Mouse (Mus musculus) kidney, embryonic 15.5 days (tissue): ENCODE results near the gene Tubb5. TPM values are rescaled to one million over a fixed set of nuclear protein-coding genes. Genes with fewer than 3 reads are reported as not detected.

Experiments
- ATAC-seq: fragments of 200-750 bp; cut with Nextera tagmentation; replicated peaks from 2 replicates; pipeline ENCODE4 v1.8.0; 2017; ENCODE audit warnings: moderate TSS enrichment; ENCODE audit not compliant: low FRiP score
- H3K27ac ChIP-seq: fragments of 300-500 bp; sonication (generic); 2 replicates; pipeline ENCODE4 v1.5.1; 2015; ENCODE audit warnings: mild to moderate bottlenecking, inconsistent platforms
- H3K27me3 ChIP-seq: fragments of 300-500 bp; sonication (generic); 2 replicates; pipeline ENCODE4 v1.6.1; 2015; ENCODE audit warnings: inconsistent platforms
- H3K36me3 ChIP-seq: fragments of 300-500 bp; sonication (generic); 2 replicates; pipeline ENCODE4 v1.6.1; 2015; ENCODE audit warnings: inconsistent platforms
- H3K4me1 ChIP-seq: fragments of 300-500 bp; sonication (generic); 2 replicates; pipeline ENCODE4 v1.6.1; 2015; ENCODE audit warnings: inconsistent platforms
- H3K4me2 ChIP-seq: fragments of 300-500 bp; sonication (generic); 2 replicates; pipeline ENCODE4 v1.6.1; 2015; ENCODE audit warnings: moderate library complexity, mild to moderate bottlenecking, inconsistent platforms
- H3K4me3 ChIP-seq: fragments of 300-500 bp; sonication (generic); replicated peaks from 2 replicates; pipeline ENCODE4 v1.5.1; 2015; ENCODE audit warnings: mild to moderate bottlenecking, inconsistent platforms
- H3K9ac ChIP-seq: fragments of 300-500 bp; sonication (generic); 2 replicates; pipeline ENCODE4 v1.6.1; 2015; ENCODE audit warnings: mild to moderate bottlenecking, inconsistent platforms
- H3K9me3 ChIP-seq: fragments of 300-500 bp; sonication (generic); replicated peaks from 2 replicates; pipeline ENCODE4 v1.6.1; 2016; ENCODE audit warnings: inconsistent platforms
- WGBS: fragments of 180-500 bp; shearing (Covaris S2); methylation state at CpG from one replicate; pipeline ENCODE4 v1.1.7; 2015; ENCODE audit warnings: mixed read lengths; 5-methylcytosine and 5-hydroxymethylcytosine counted together
- polyA plus RNA-seq: library from polyadenylated mRNA; unstranded; fragments of >200 nt; fragmentation: Nextera tagmentation; extraction: Ambion mirVana; gene quantifications from 2 replicates; pipeline ENCODE4 v1.2.1, GENCODE M21; 2015

Gene Tubb5
- polyA plus RNA-seq, 1 experiment from 2014 or later: 997 TPM

- Histone ChIP-seq H3K4me2 (peak within 1 kb of the TSS; percentile 96), H3K4me3 (peak within 1 kb of the TSS; percentile 81), H3K27ac (peak within 1 kb of the TSS; percentile 92), H3K4me1 (peaks cover 48% of the 10 kb centered on the region), H3K36me3 (peaks cover 18% of the 10 kb centered on the region), H3K9ac (peak within 1 kb of the TSS; percentile 69), H3K27me3 (peaks cover 9% of the 10 kb centered on the region; the same call in 1 of the 2 replicates), H3K9me3 (no peaks in the 10 kb centered on the region)
- WGBS: under 1% methylated on average over 62 of the region's 62 CpGs
- peak; percentile 69 for ATAC-seq
These were observed 16.4 kb downstream of the Tubb5 start, which contains the start of gene Ier3 for GRCm38 (mm10) chr17:35821439-35822430. Gene Ier3, plus strand, starts transcription at chr17:35821684.

- H3K36me3 ChIP-seq: peaks cover 4% of the 10 kb centered on the region; the same call in 1 of the 2 replicates
- no peaks in the 10 kb centered on the region for H3K9me3 ChIP-seq
- WGBS: 78% methylated on average over 5 of the region's 5 CpGs
- peaks cover 62% of the 10 kb centered on the region for H3K4me1 ChIP-seq
- peaks cover 9% of the 10 kb centered on the region; the same call in 1 of the 2 replicates for H3K27me3 ChIP-seq
- no peak overlapping the region for H3K4me3 ChIP-seq
- no peak overlapping the region for H3K9ac ChIP-seq
- H3K4me2 ChIP-seq: no peak overlapping the region
- ATAC-seq: no peak
- H3K27ac ChIP-seq: no peak overlapping the region
These were observed 18.0 kb downstream of the Tubb5 start for GRCm38 (mm10) chr17:35820111-35820510.

GRCm38 (mm10) chr17:35817226-35817625 is 20.9 kb downstream of the Tubb5 start:
- peaks cover 64% of the 10 kb centered on the region for H3K4me1 ChIP-seq
- H3K27ac ChIP-seq: 0 out of 2 replicates have a peak overlapping the region, but pooled peaks have one; percentile 56
- ATAC-seq: no peak
- H3K36me3 ChIP-seq: no peaks in the 10 kb centered on the region
- H3K4me2 ChIP-seq: no peak overlapping the region
- H3K9ac ChIP-seq: no peak overlapping the region
- no peaks in the 10 kb centered on the region for H3K9me3 ChIP-seq
- peaks cover 9% of the 10 kb centered on the region; the same call in 1 of the 2 replicates for H3K27me3 ChIP-seq
- no peak overlapping the region for H3K4me3 ChIP-seq
- WGBS: 38% methylated on average over 10 of the region's 10 CpGs

- Histone ChIP-seq H3K4me1 (peaks cover 59% of the 10 kb centered on the region), H3K9me3 (no peaks in the 10 kb centered on the region), H3K27me3 (peaks cover 9% of the 10 kb centered on the region; the same call in 1 of the 2 replicates), H3K4me2 (no peak overlapping the region), H3K27ac (0 out of 2 replicates have a peak overlapping the region, but pooled peaks have one; percentile 51), H3K9ac (no peak overlapping the region), H3K4me3 (no peak overlapping the region), H3K36me3 (no peaks in the 10 kb centered on the region)
- ATAC-seq: no peak
- 41% methylated on average over 9 of the region's 14 CpGs for WGBS
These were observed 21.4 kb downstream of the Tubb5 start for GRCm38 (mm10) chr17:35816686-35817085.

- WGBS: 46% methylated on average over 7 of the region's 7 CpGs
- Histone ChIP-seq H3K27ac (peak overlapping the region; percentile 51; the same call in 1 of the 2 replicates), H3K4me3 (no peak overlapping the region), H3K4me1 (peaks cover 50% of the 10 kb centered on the region), H3K9ac (no peak overlapping the region), H3K27me3 (peaks cover 9% of the 10 kb centered on the region; the same call in 1 of the 2 replicates), H3K9me3 (no peaks in the 10 kb centered on the region), H3K36me3 (no peaks in the 10 kb centered on the region), H3K4me2 (no peak overlapping the region)
- ATAC-seq: no peak
These were observed 22.3 kb downstream of the Tubb5 start for GRCm38 (mm10) chr17:35815836-35816235.

- ATAC-seq: no peak
- Histone ChIP-seq H3K9ac (no peak overlapping the region), H3K4me3 (no peak overlapping the region), H3K4me1 (peaks cover 46% of the 10 kb centered on the region), H3K4me2 (no peak overlapping the region), H3K9me3 (no peaks in the 10 kb centered on the region), H3K27me3 (peaks cover 5% of the 10 kb centered on the region; the same call in 1 of the 2 replicates), H3K36me3 (no peaks in the 10 kb centered on the region), H3K27ac (peak overlapping the region; percentile 68)
- WGBS: 48% methylated on average over 6 of the region's 6 CpGs
These were observed 23.4 kb downstream of the Tubb5 start for GRCm38 (mm10) chr17:35814678-35815077.

GRCm38 (mm10) chr17:35813653-35814052 is 24.5 kb downstream of the Tubb5 start:
- Histone ChIP-seq H3K36me3 (no peaks in the 10 kb centered on the region), H3K4me1 (peaks cover 46% of the 10 kb centered on the region), H3K9me3 (no peaks in the 10 kb centered on the region), H3K9ac (no peak overlapping the region), H3K4me2 (no peak overlapping the region), H3K27me3 (no peaks in the 10 kb centered on the region), H3K27ac (peak overlapping the region; percentile 69), H3K4me3 (no peak overlapping the region)
- no peak for ATAC-seq
- 82% methylated on average over 7 of the region's 7 CpGs for WGBS

- no peaks in the 10 kb centered on the region for H3K9me3 ChIP-seq
- ATAC-seq: peak; percentile 44; the same call in 1 of the 2 replicates
- no peaks in the 10 kb centered on the region for H3K36me3 ChIP-seq
- no peak overlapping the region for H3K4me2 ChIP-seq
- H3K27me3 ChIP-seq: no peaks in the 10 kb centered on the region
- WGBS: 54% methylated on average over 7 of the region's 7 CpGs
- H3K4me1 ChIP-seq: peaks cover 46% of the 10 kb centered on the region
- no peak overlapping the region for H3K4me3 ChIP-seq
- no peak overlapping the region for H3K9ac ChIP-seq
- peak overlapping the region; percentile 69 for H3K27ac ChIP-seq
These were observed 24.9 kb downstream of the Tubb5 start for GRCm38 (mm10) chr17:35813245-35813647.

GRCm38 (mm10) chr17:35812736-35813135 is 25.4 kb downstream of the Tubb5 start:
- peak; percentile 7; the same call in 1 of the 2 replicates for ATAC-seq
- no peak overlapping the region for H3K4me2 ChIP-seq
- no peaks in the 10 kb centered on the region for H3K36me3 ChIP-seq
- no peak overlapping the region for H3K9ac ChIP-seq
- H3K9me3 ChIP-seq: no peaks in the 10 kb centered on the region
- H3K4me1 ChIP-seq: peaks cover 46% of the 10 kb centered on the region
- no peak overlapping the region for H3K4me3 ChIP-seq
- H3K27me3 ChIP-seq: no peaks in the 10 kb centered on the region
- 53% methylated on average over 6 of the region's 6 CpGs for WGBS
- H3K27ac ChIP-seq: peak overlapping the region; percentile 69

GRCm38 (mm10) chr17:35812307-35812706 is 25.8 kb downstream of the Tubb5 start:
- Histone ChIP-seq H3K27me3 (no peaks in the 10 kb centered on the region), H3K4me2 (no peak overlapping the region), H3K36me3 (no peaks in the 10 kb centered on the region), H3K4me1 (peaks cover 41% of the 10 kb centered on the region), H3K9me3 (no peaks in the 10 kb centered on the region), H3K27ac (peak overlapping the region; percentile 69), H3K9ac (no peak overlapping the region), H3K4me3 (no peak overlapping the region)
- 85% methylated on average over 5 of the region's 5 CpGs for WGBS
- ATAC-seq: no peak

- Histone ChIP-seq H3K9ac (no peak overlapping the region), H3K4me2 (no peak overlapping the region), H3K4me1 (peaks cover 31% of the 10 kb centered on the region), H3K27ac (no peak overlapping the region), H3K4me3 (no peak overlapping the region), H3K27me3 (no peaks in the 10 kb centered on the region), H3K36me3 (no peaks in the 10 kb centered on the region), H3K9me3 (no peaks in the 10 kb centered on the region)
- no peak for ATAC-seq
- 76% methylated on average over 5 of the region's 5 CpGs for WGBS
These were observed 27.0 kb downstream of the Tubb5 start for GRCm38 (mm10) chr17:35810900-35811648.
